Mouse (Mus musculus): ENCODE results near the gene Ttbk2. TPM values are rescaled to one million over a fixed set of nuclear protein-coding genes. Genes with fewer than 3 reads are reported as not detected.

Gene Ttbk2
- polyA plus RNA-seq, 1 experiment from 2014 or later = 11.2 TPM

DNA sequence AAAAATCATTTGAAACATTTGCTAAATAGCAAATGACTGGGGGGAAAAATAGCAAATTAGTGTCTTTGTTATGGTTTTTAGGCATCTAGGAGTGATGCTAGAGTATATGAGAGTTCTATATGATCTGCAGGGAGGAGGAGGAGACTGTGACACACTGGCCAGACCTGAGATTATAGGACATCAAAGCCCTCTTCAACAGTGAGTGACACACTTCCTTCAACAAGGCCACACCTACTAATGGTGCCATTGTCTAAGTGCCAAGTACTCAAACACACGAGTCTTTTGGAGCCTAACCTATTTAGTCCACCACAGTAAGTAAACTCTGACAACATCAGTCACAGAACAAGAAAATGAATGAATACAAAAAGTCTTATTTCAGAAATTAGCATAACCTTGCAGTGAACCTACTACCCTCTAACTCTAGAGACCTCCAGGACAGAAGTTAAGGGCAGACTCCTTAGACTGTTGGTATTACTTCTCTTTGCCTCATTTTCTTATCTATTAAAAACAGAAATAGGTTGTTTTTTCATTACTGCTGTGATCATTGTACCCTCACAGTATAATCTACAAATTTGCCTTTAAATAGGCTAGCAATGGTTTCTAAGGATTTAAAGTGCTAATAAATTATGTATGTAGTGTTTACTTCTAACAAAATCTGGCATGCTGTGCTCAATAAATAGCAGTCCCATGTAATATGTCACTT, 23.3 kb downstream of the Ttbk2 start:
- DNase-seq (ENCODE audit: low spot score) (no peak), ATAC-seq (replicated peaks; ENCODE audit: low FRiP score) (no peak)
- Histone ChIP-seq H3K36me3 (ENCODE audit: control insufficient read depth, insufficient read depth, low read length) (no peaks in the 10 kb centered on the region), H3K4me1 (replicated peaks; ENCODE audit: control insufficient read depth, insufficient read depth, low read length) (no peaks in the 10 kb centered on the region), H3K4me3 (ENCODE audit: low read depth, low read length) (no peak overlapping the region), H3K27me3 (ENCODE audit: control insufficient read depth, insufficient read depth, low read length) (no peaks in the 10 kb centered on the region), H3K9me3 (ENCODE audit: control insufficient read depth, low read length) (no peaks in the 10 kb centered on the region), H3K4me2 (ENCODE audit: low read depth, low read length, severe bottlenecking) (no peak overlapping the region), H3K27ac (ENCODE audit: low read depth, low read length) (no peak overlapping the region), H3K9ac (ENCODE audit: low read length) (no peak overlapping the region)
- 58% methylated on average over 1 of the region's 1 CpGs for WGBS

DNA sequence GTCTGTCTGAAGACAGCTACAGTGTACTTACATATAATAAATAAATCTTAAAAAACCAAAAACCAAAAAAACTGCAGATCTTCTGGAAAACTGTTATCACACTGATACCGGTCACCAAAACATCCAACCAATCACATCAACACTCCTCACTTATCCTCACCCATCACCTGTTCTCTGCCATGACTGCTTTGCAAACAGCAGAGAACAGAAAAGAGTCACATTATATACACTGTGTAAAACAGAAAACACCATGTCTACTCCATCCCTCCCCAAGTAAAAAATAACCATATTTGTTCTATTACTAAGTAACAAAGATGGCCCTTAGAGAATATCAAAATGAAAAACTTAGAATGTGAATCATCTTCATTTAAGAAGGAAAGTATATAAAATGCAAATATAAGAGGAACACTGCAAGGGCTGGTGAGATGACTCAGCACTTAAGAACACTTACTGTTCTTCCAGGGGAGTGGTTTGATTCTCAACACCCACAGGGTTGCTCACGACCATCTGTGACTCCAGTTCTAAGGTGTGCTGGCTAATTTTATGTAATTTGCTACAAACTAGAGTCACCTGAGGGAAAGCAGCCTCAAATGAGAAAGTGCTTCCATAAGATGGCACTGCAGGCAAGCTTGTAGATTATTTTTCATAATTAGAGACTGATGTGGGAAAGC, 80.0 kb downstream of the Ttbk2 start:
- ATAC-seq (replicated peaks; ENCODE audit: low FRiP score) (no peak), DNase-seq (ENCODE audit: low spot score) (no peak)
- Histone ChIP-seq H3K27me3 (ENCODE audit: control insufficient read depth, insufficient read depth, low read length) (no peaks in the 10 kb centered on the region), H3K4me2 (ENCODE audit: low read depth, low read length, severe bottlenecking) (no peak overlapping the region), H3K27ac (ENCODE audit: low read depth, low read length) (no peak overlapping the region), H3K36me3 (ENCODE audit: control insufficient read depth, insufficient read depth, low read length) (no peaks in the 10 kb centered on the region), H3K4me1 (replicated peaks; ENCODE audit: control insufficient read depth, insufficient read depth, low read length) (no peaks in the 10 kb centered on the region), H3K4me3 (ENCODE audit: low read depth, low read length) (no peak overlapping the region), H3K9me3 (ENCODE audit: control insufficient read depth, low read length) (no peaks in the 10 kb centered on the region), H3K9ac (ENCODE audit: low read length) (no peak overlapping the region)
- whole genome bisulfite sequencing = 90% methylated on average over 2 of the region's 2 CpGs

DNA sequence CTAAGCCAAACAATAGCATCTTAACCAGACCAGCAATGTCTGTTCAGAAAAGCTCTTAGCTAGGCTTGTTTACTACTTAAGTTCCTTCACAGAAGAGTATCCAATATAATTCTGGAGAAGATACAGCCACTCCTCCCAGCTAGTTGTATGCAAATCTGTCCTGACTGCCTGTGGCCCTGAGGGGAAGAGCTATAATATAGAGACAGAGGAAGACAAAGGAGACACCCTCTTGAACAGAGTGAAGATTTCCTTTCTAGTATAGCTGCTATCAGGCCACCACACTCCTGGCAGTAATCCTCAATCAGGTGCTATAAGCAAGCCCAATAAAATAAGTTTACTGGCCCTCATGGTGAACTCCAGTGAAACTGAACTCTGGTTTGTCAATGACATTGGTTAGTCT, 88.5 kb downstream of the Ttbk2 start:
- ATAC-seq (replicated peaks; ENCODE audit: low FRiP score) = no peak
- Histone ChIP-seq H3K27me3 (ENCODE audit: control insufficient read depth, insufficient read depth, low read length) (no peaks in the 10 kb centered on the region), H3K4me2 (ENCODE audit: low read depth, low read length, severe bottlenecking) (no peak overlapping the region), H3K36me3 (ENCODE audit: control insufficient read depth, insufficient read depth, low read length) (no peaks in the 10 kb centered on the region), H3K27ac (ENCODE audit: low read depth, low read length) (no peak overlapping the region), H3K4me3 (ENCODE audit: low read depth, low read length) (no peak overlapping the region), H3K9me3 (ENCODE audit: control insufficient read depth, low read length) (no peaks in the 10 kb centered on the region), H3K4me1 (replicated peaks; ENCODE audit: control insufficient read depth, insufficient read depth, low read length) (no peaks in the 10 kb centered on the region), H3K9ac (ENCODE audit: low read length) (no peak overlapping the region)
- no peak for DNase-seq (ENCODE audit: low spot score)

DNA sequence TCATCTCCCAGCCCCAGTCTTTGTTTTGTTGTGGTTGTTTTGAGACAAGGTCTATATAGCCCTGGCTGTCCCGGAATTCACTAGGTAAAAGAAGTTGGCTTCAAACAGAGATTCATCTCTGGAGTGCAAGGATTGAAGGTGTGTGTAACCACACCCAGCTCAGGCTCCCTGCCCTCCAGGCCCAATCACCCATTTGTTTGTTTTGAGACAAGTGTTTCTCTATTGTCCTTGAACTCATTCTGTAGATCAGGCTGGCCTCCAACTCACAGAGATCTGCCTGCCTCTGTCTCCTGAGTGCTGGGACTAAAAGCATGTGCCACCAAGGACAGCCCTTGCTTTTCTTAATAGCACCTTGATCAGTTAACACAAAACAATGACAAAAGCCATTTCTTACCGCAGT, 102.4 kb downstream of the Ttbk2 start:
- Histone ChIP-seq H3K36me3 (ENCODE audit: control insufficient read depth, insufficient read depth, low read length) (no peaks in the 10 kb centered on the region; the same call in 1 of the 2 replicates), H3K27ac (ENCODE audit: low read depth, low read length) (no peak overlapping the region), H3K4me2 (ENCODE audit: low read depth, low read length, severe bottlenecking) (no peak overlapping the region), H3K9me3 (ENCODE audit: control insufficient read depth, low read length) (no peaks in the 10 kb centered on the region), H3K9ac (ENCODE audit: low read length) (no peak overlapping the region), H3K27me3 (ENCODE audit: control insufficient read depth, insufficient read depth, low read length) (no peaks in the 10 kb centered on the region), H3K4me1 (replicated peaks; ENCODE audit: control insufficient read depth, insufficient read depth, low read length) (no peaks in the 10 kb centered on the region), H3K4me3 (ENCODE audit: low read depth, low read length) (no peak overlapping the region)
- no peak for DNase-seq (ENCODE audit: low spot score)
- ATAC-seq (replicated peaks; ENCODE audit: low FRiP score) = no peak
- 94% methylated on average over 2 of the region's 2 CpGs for WGBS

DNA sequence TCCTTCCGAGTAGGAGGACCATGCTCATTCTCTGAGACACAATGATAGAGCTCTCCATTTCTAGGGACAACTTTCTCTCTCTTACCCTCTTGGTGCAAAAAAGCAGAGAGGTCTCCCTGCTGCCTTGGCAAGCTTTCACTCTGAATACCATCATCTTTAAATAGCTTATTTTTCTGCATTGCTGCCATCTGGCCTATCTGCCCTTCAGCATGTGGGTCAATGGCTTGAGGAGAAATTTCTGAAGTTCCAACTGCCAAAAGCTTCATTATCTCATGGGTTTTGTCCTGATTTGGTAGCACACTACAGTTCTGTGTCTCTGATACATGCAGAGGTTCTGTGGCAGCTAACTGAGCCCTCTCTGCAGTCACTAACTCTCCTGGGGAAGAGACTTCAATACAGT, 104.9 kb downstream of the Ttbk2 start:
- H3K36me3 ChIP-seq (ENCODE audit: control insufficient read depth, insufficient read depth, low read length) = no peaks in the 10 kb centered on the region; the same call in 1 of the 2 replicates
- WGBS = 91% methylated on average over 1 of the region's 1 CpGs
- H3K27me3 ChIP-seq (ENCODE audit: control insufficient read depth, insufficient read depth, low read length) = no peaks in the 10 kb centered on the region
- no peak for ATAC-seq (replicated peaks; ENCODE audit: low FRiP score)
- no peak overlapping the region for H3K27ac ChIP-seq (ENCODE audit: low read depth, low read length)
- no peak for DNase-seq (ENCODE audit: low spot score)
- no peak overlapping the region for H3K9ac ChIP-seq (ENCODE audit: low read length)
- H3K4me2 ChIP-seq (ENCODE audit: low read depth, low read length, severe bottlenecking) = no peak overlapping the region
- no peak overlapping the region for H3K4me3 ChIP-seq (ENCODE audit: low read depth, low read length)
- no peaks in the 10 kb centered on the region for H3K9me3 ChIP-seq (ENCODE audit: control insufficient read depth, low read length)
- H3K4me1 ChIP-seq (replicated peaks; ENCODE audit: control insufficient read depth, insufficient read depth, low read length) = no peaks in the 10 kb centered on the region

DNA sequence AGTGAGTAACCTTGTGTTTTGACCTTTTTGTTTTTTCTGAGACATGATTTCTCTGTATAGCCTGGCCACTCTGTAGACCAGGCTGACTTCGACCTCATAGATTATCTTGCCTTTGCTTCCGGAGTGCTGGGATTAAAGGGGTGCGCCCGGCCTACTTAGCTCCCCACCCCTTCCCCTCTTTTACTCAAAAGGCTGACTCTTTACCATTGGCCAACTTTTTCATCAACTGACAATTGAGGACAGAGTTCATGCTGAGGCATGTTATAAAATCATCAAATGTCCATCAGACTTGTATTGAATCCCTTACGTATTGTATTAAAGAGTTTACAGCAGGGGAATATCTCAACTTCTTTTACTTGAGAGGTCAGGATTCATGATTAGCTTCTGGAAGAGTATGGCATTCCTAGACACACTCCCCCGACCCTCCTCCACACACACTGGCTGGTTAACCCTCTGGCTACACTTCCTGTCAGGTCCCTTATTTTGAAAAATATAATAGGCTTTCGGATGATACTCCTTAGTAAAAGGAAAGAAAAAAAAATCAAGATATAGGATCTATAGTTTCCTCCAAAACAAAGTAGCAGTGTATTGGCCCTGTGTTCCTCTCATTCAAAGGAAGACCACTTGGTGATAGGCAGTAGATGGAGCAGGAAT, 118.4 kb downstream of the Ttbk2 start:
- peak overlapping the region; percentile 95 for H3K4me3 ChIP-seq (ENCODE audit: low read depth, low read length)
- WGBS = 34% methylated on average over 7 of the region's 7 CpGs
- peak overlapping the region; percentile 91 for H3K9ac ChIP-seq (ENCODE audit: low read length)
- no peaks in the 10 kb centered on the region for H3K27me3 ChIP-seq (ENCODE audit: control insufficient read depth, insufficient read depth, low read length)
- DNase-seq (ENCODE audit: low spot score) = no peak
- ATAC-seq (replicated peaks; ENCODE audit: low FRiP score) = no peak; the same call in 1 of the 2 replicates
- H3K36me3 ChIP-seq (ENCODE audit: control insufficient read depth, insufficient read depth, low read length) = no peaks in the 10 kb centered on the region; the same call in 1 of the 2 replicates
- peak overlapping the region; percentile 84 for H3K27ac ChIP-seq (ENCODE audit: low read depth, low read length)
- H3K4me2 ChIP-seq (ENCODE audit: low read depth, low read length, severe bottlenecking) = peak overlapping the region; percentile 98; the same call in 1 of the 2 replicates
- no peaks in the 10 kb centered on the region for H3K9me3 ChIP-seq (ENCODE audit: control insufficient read depth, low read length)
- peaks cover 15% of the 10 kb centered on the region for H3K4me1 ChIP-seq (replicated peaks; ENCODE audit: control insufficient read depth, insufficient read depth, low read length)

DNA sequence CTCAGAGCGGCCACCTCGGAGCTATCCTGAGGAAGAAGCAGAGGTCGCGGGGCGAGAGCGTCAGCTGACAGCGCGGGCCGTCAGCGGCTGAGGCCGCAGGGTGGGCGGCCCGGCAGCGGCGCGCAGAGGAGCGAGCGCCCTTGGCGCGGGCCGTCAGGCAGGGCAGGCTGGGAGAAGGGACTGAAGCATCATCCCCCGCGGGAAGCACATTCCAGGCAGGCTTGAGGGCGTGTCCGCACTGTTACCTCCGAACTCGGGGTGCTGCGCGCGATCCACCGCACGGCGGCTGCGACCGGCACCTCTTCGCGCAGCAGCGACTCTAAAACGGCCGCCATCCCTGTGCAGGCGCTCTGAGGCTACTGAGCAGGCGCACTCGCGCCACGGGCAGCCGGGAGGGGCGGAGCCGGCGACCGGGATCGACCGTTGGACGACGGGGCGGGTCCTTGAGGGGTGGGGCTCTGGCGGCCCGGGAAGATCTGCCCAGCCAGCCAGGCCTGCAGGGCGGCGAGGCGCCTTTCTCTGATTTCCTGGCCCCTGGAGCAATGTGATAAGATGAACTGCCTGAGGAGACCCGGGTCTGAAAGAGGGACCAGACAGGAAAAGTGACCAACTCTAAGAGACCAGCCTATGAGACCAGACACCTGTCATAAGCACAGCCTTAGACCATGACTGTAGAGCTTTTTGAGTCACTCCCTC, 119.1 kb downstream of the Ttbk2 start:
- no peaks in the 10 kb centered on the region for H3K9me3 ChIP-seq (ENCODE audit: control insufficient read depth, low read length)
- peak; percentile 98 for DNase-seq (ENCODE audit: low spot score)
- H3K36me3 ChIP-seq (ENCODE audit: control insufficient read depth, insufficient read depth, low read length) = no peaks in the 10 kb centered on the region; the same call in 1 of the 2 replicates
- peak overlapping the region; percentile 91 for H3K9ac ChIP-seq (ENCODE audit: low read length)
- peak overlapping the region; percentile 84 for H3K27ac ChIP-seq (ENCODE audit: low read depth, low read length)
- H3K27me3 ChIP-seq (ENCODE audit: control insufficient read depth, insufficient read depth, low read length) = no peaks in the 10 kb centered on the region
- peak overlapping the region; percentile 95 for H3K4me3 ChIP-seq (ENCODE audit: low read depth, low read length)
- peak overlapping the region; percentile 98 for H3K4me2 ChIP-seq (ENCODE audit: low read depth, low read length, severe bottlenecking)
- under 1% methylated on average over 59 of the region's 61 CpGs for WGBS
- ATAC-seq (replicated peaks; ENCODE audit: low FRiP score) = peak; percentile 98
- peaks cover 15% of the 10 kb centered on the region for H3K4me1 ChIP-seq (replicated peaks; ENCODE audit: control insufficient read depth, insufficient read depth, low read length)

DNA sequence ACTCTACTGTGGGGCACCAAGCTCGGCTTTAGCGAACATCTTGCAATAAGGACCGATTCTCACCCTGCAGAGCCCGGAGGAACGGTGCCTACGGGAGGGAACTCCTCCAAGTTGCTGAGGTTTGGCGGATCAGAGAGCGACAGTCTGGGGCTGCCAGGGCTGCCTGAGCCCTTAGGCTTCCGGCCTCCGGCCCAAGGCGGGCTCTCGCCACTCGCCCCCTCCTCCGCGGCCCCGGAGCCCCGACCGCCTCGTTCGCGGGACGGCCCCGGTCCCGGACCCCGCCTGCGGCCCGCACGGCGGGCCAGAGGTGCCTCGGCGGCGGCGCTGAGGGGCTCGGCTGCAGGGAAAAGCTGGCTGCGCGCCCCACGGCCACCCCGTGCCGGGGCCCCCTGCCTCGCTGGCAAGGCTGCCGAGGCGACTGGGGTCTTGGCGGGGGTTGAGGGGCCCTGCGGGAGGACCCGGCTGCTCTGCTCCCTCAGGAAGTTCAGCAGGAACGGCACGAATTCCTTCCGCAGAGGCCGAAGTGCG, 119.7 kb downstream of the Ttbk2 start:
- Histone ChIP-seq H3K4me1 (replicated peaks; ENCODE audit: control insufficient read depth, insufficient read depth, low read length) (peaks cover 15% of the 10 kb centered on the region), H3K36me3 (ENCODE audit: control insufficient read depth, insufficient read depth, low read length) (peaks cover 4% of the 10 kb centered on the region; the same call in 1 of the 2 replicates), H3K9ac (ENCODE audit: low read length) (peak overlapping the region; percentile 91), H3K9me3 (ENCODE audit: control insufficient read depth, low read length) (no peaks in the 10 kb centered on the region), H3K27me3 (ENCODE audit: control insufficient read depth, insufficient read depth, low read length) (no peaks in the 10 kb centered on the region), H3K4me2 (ENCODE audit: low read depth, low read length, severe bottlenecking) (peak overlapping the region; percentile 98), H3K27ac (ENCODE audit: low read depth, low read length) (peak overlapping the region; percentile 84), H3K4me3 (ENCODE audit: low read depth, low read length) (peak overlapping the region; percentile 95)
- 1% methylated on average over 50 of the region's 50 CpGs for WGBS
- ATAC-seq (replicated peaks; ENCODE audit: low FRiP score) = peak; percentile 40
- DNase-seq (ENCODE audit: low spot score) = no peak
